Mouse (Mus musculus) heart, postnatal 14 days (tissue): ENCODE results near the gene Tmem144. TPM values are rescaled to one million over a fixed set of nuclear protein-coding genes. Genes with fewer than 3 reads are reported as not detected.

Source experiments
- DNase-seq, 2 experiments: peaks; one replicate each; pipeline ENCODE4 v3.0.0; 2021 to 2022
- intact Hi-C: fragments of 180-260 bp; cut with DNase I; formaldehyde crosslinking; loops from one replicate; pipeline ENCODE4 v1.15.1; 2025
- long read RNA-seq, 2 experiments: library from polyadenylated mRNA; stranded (forward); transcript quantifications; one replicate each; pipeline ENCODE4 v2.0.0; 2021
- total RNA-seq, 2 experiments: library from RNA; stranded (reverse); gene quantifications; 2 replicates each; pipeline ENCODE4 v1.2.3; 2021

Tmem144 gene
- 1 to 10 TPM; 6.3 to 7.9 TPM for total RNA-seq
- long read RNA-seq, experiment 1, partial matches to known transcripts: 9 of 17 reads
- long read RNA-seq, experiment 1, other reads (novel, unspliced or antisense): 7 of 17 reads
- long read RNA-seq, experiment 2, partial matches to known transcripts: 2 of 9 reads
- long read RNA-seq, experiment 2, other reads (novel, unspliced or antisense): 6 of 9 reads

DNA sequence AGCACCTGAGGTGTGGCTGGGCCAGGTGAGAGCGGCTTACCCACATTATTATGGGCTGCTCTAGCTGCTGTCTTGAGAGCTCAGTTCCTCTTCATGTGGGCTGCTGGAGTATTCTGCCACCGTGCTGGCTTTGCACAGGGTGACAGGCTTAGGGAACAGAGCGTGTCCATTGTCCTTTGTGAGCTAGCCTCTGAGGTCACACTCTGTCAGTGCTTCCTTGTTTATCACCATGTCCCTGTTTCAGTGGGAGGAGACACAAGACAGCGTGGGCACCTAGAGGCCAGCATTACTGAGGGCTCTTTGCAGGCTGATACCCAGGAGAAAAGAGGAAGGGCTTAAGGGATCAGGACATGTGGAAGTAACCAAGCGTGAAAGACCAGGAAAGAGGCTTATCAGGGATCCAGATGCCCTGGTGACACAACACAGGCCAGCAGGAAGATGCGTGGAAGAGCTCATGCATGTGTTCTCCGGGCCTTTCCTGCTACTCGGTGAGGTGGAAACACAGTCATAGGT lies at the start of gene Tmem144:
Tmem144 (minus strand) TSS at position 120 of the 513 bp plus-strand sequence.
- intact Hi-C loops: no loop called here
- DNase-seq: peak in 1 of 2 experiments; percentile 3

DNA sequence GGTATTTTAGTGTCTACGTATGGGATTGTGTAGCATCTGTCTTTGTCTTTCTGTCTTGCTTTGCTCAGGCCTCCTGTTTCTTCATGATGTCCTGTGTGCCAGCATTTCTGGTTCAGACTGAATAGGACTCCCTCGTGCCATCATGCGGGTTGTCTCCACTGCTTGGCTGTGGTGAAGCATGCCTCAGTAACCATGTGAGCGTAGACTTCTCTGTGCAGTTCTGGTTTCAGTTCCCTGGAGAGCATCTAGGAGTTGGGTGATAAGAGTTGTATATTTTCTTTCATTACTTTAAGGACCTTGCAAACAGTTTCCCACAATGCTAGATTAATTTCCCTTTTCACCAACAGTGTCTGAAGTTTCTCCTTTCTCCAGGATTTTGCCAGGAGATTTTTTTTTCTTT lies 49.2 kb upstream of the Tmem144 start:
- DNase-seq: no peak
- intact Hi-C loops: no loop called here

- intact Hi-C loops: no loop called here
- no peak for DNase-seq
Measured at GRCm38 (mm10) chr3:79901321-79901720, 48.7 kb upstream of the Tmem144 start.

- DNase-seq: no peak
- intact Hi-C loops: no loop called here
Measured at GRCm38 (mm10) chr3:79900502-79900901, 47.9 kb upstream of the Tmem144 start.

DNA sequence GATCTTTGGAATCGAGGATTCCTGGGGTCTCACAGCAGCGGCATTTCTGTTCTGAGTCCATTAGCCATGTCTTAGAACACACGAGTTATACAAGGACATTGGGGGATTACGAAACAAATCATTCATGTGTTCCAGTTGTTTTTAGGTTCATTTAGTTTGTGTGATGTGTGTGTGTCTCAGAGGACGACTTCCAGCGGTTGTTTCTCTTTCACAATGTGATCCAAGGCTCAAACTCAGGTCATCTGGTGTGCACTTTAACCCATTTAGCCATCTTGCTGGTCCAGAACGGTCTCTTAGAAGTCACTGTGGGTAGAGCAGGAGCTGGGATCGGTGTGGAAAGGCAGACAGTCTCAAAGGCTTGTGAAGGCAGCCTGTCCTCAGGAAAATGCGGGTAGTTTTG lies 47.3 kb upstream of the Tmem144 start:
- no peak for DNase-seq
- intact Hi-C loops: no loop called here

- no peak for DNase-seq
- intact Hi-C loops: no loop called here
Measured at GRCm38 (mm10) chr3:79898514-79898913, 45.9 kb upstream of the Tmem144 start.

- DNase-seq: no peak
- intact Hi-C loops: no loop called here
Measured at GRCm38 (mm10) chr3:79897534-79898370, 45.2 kb upstream of the Tmem144 start.

DNA sequence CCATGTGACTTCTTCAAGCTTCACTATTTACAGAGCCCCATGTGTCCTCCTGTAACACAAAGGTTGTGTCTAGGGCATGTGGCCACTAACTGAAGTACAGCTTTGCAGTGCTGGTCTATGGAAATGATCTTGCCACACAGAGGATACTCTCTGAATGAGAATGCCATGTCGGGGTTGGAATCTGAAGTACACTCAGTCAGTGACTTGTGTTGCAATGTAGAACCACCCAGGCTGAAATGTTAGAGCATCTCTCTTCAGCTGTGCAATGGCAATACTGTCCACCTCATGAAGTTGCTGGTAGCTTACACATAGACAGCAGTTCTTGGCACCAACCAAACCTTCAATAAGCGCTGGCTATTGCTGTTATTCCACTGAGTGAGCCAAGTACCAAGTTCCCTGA lies 35.4 kb upstream of the Tmem144 start:
- DNase-seq: no peak
- intact Hi-C loops: loop anchor here (2.0 to 10.0 kb wide), 4 partner anchors 17 to 119 kb away; no protein-coding TSS in a partner anchor

DNA sequence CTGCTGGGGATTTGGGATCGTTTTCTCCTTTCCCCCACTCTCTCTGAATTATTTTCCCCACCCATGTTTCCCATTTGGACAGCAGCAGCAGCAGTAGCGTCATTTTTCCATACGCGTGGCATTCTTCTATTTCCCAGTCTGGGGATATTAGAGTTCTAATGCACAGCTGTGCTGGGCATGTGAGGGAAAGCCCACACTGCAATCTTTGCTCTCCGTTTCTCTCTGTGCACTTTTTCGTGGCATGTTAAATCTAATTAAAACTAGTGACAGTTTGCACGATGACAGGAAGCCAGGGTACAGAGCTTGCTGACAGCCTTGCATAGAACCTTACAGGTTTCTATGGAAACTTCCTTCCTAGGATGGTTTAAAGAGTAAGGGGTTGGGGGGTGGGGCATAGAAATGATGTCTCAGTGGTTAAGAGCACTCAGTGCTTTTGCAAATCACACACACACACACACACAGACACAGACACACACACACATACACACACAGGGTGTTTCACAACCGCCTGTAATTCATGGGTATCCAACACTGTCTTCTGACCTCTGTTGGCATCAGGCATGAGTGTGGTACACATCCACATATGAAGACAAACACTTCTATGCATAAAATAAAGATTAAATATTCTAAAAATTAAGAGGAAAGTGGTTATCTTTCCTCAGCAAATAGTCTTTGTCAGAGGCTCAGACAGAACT lies 34.7 kb upstream of the Tmem144 start:
- peak in 1 of 2 experiments; percentile 11 for DNase-seq
- intact Hi-C loops: loop anchor here (5.0 to 10.0 kb wide), 3 partner anchors 40 to 120 kb away; no protein-coding TSS in a partner anchor

DNA sequence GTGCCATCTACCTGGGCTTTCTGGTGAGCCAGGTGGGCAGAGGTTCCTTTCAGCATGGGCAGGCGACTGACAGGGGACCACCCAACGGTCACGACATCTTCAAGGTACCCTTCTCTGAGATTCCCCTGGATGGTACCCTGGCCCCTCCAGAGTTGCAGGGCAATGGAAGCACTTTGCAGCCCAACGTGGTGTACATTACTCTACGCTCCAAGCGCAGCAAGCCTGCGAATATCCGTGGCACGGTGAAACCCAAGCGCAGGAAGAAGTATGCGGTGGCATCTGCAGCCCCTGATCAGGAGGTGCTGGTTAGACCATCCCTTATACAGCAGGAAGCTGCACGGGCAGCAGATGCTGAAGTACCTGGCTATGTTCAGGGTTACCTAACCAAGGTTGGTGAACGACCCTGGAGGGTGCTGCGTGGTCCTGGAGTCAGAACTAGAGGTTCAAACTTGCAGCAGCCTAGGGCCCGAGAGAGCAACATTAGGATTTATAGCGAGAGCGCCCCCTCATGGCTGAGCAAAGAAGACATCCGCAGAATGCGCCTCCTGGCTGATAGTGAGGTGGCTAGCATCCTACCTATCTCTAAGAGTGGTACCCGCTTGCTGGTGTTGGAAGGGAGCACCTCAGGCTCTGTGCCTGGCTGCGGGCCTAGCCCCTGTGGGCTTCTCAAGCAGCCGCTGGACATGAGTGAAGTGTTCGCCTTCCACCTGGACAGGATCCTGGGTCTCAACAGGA lies 34.0 kb upstream of the Tmem144 start:
- DNase-seq: peak; percentile 74 to 77
- intact Hi-C loops: loop anchor here (5.0 to 10.0 kb wide), 3 partner anchors 41 to 121 kb away; no protein-coding TSS in a partner anchor

DNA sequence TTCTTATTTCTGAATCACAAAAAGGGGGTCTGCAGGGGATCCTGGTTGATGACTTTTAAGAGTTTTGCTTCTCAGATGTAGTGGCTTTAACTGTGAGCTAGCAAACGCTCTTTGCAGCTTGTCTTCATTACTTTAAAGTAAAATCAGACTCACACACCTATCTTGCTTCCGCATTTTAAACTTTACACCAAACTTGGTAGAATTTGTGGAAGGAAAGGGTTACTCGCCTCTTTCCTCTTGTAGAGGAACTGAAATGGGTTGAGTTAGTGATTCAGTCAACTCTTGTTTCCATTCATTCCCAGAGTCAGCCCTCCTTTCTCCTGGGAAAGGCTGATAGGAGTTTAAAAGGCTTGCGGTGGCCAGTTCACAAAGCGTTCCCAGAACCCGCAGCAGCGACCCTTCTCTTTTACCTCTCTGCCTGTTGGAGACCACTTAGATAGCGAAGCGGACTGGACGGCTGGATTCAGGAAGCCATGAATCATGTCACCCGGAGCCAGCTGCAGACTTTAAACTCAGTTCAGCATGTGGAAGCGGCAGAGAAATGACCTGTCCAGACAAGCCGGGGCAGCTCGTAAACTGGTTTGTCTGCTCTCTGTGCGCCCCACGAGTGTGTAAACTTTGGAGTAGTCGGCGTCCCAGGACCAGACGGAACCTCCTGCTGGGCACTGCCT lies 33.2 kb upstream of the Tmem144 start:
- intact Hi-C loops: loop anchor here (5.0 to 10.0 kb wide), 3 partner anchors 41 to 121 kb away; no protein-coding TSS in a partner anchor
- DNase-seq: peak; percentile 38 to 48

- DNase-seq: peak; percentile 70 to 84
- intact Hi-C loops: loop anchor here (1.0 to 10.0 kb wide), 4 partner anchors 43 to 174 kb away; no protein-coding TSS in a partner anchor
Measured at GRCm38 (mm10) chr3:79884761-79885189, 32.2 kb upstream of the Tmem144 start.

GRCm38 (mm10) chr3:79884305-79884704 lies 31.7 kb upstream of the Tmem144 start, which contains the start of gene Fam198b:
Gene Fam198b, plus strand, starts transcription at chr3:79884533.
- intact Hi-C loops: loop anchor here (1.0 to 10.0 kb wide), 2 partner anchors 90 to 174 kb away; no protein-coding TSS in a partner anchor
- no peak for DNase-seq

DNA sequence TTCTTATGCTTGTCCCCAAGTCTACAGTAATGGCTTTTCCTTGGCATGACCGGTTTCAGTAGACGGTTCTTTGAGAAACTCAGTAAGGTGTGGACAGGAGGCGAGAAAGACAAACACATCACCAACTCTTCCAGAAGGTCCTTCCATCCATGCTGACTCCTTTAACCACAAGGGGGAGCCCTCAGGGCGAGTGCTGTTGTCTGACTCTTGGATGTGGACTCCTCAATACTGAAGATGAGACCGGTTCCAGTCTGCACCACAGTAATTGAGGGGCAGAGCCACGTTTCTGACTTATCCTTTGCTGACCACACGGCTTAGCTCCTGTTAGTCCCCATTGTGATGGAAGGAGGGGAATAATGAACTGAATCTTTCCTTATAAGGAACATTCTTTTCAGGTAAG lies 30.5 kb upstream of the Tmem144 start:
- DNase-seq: peak; percentile 77 to 87
- intact Hi-C loops: loop anchor here (10.0 kb wide), 1 partner anchor 92 kb away; no protein-coding TSS in a partner anchor

GRCm38 (mm10) chr3:79881645-79882044 lies 29.1 kb upstream of the Tmem144 start:
- intact Hi-C loops: loop anchor here (10.0 kb wide), 1 partner anchor 93 kb away; no protein-coding TSS in a partner anchor
- DNase-seq: no peak

GRCm38 (mm10) chr3:79879246-79879645 lies 26.7 kb upstream of the Tmem144 start:
- intact Hi-C loops: no loop called here
- no peak for DNase-seq

DNA sequence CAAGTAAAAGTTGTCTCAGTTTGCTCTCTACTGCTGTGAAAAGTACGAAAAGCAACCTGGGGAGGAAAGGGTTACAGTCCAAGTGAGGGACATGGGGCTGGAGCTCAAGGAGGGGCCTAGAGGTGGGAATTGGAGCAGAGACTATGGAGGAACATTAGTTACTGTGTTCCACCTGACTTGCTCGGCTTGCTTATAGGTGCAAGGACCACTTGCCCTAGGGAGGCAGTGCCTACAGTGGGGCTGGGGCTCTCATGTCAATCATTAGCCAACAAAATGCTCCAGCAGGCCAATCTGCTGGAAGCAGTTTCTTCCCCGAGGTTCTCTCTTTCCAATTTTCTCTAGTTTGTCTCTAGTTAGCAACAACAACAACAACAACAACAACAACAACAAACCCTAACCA lies 25.8 kb upstream of the Tmem144 start:
- intact Hi-C loops: no loop called here
- no peak for DNase-seq

DNA sequence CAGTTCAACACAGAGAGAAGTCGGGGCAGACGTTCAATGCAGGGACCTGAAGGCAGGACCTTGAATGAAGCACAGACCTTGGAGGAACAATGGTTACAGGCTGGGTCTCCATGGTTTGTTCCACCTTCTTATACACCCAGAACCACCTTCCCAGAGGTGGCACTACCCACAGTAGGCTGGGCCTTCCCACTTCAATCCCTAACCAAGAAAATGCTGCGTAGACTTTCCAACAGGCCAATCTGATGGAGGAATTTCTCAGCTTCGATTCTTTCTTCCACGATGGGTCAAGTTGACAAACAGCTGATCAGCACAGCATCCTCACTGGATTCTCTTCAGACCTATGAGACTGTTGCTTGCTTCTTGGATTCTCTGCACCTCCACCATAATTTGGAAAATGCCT lies 22.9 kb upstream of the Tmem144 start:
- no peak for DNase-seq
- intact Hi-C loops: no loop called here

GRCm38 (mm10) chr3:79867121-79867709 lies 14.6 kb upstream of the Tmem144 start:
- no peak for DNase-seq
- intact Hi-C loops: no loop called here
